Mouse (Mus musculus): ENCODE data around the gene Asphd1.

The Asphd1 gene

GRCm38 (mm10) chr7:126949403-126949792, at the start of gene Asphd1:
Asphd1 (minus strand) TSS chr7:126949582.
- DNase-seq (ENCODE audit: extremely low read depth, low read depth): no peak

GRCm38 (mm10) chr7:126996449-126996848, 47.1 kb upstream of the Asphd1 start:
- no peak for DNase-seq (ENCODE audit: extremely low read depth, low read depth)

- DNase-seq (ENCODE audit: extremely low read depth, low read depth): no peak
Observed at GRCm38 (mm10) chr7:126988816-126989215, 39.4 kb upstream of the Asphd1 start.

- DNase-seq (ENCODE audit: extremely low read depth, low read depth): no peak
Observed at GRCm38 (mm10) chr7:126986319-126986718, 36.9 kb upstream of the Asphd1 start.

GRCm38 (mm10) chr7:126984667-126985444, 35.5 kb upstream of the Asphd1 start:
- DNase-seq (ENCODE audit: extremely low read depth, low read depth): no peak

- no peak for DNase-seq (ENCODE audit: extremely low read depth, low read depth)
Observed at GRCm38 (mm10) chr7:126983113-126983512, 33.7 kb upstream of the Asphd1 start.

GRCm38 (mm10) chr7:126982054-126982453, 32.7 kb upstream of the Asphd1 start:
- no peak for DNase-seq (ENCODE audit: extremely low read depth, low read depth)

GRCm38 (mm10) chr7:126981601-126982000, 32.2 kb upstream of the Asphd1 start:
- DNase-seq (ENCODE audit: extremely low read depth, low read depth): no peak

- no peak for DNase-seq (ENCODE audit: extremely low read depth, low read depth)
Observed at GRCm38 (mm10) chr7:126978841-126979240, 29.5 kb upstream of the Asphd1 start.

GRCm38 (mm10) chr7:126976878-126977459, 27.6 kb upstream of the Asphd1 start:
- no peak for DNase-seq (ENCODE audit: extremely low read depth, low read depth)

- DNase-seq (ENCODE audit: extremely low read depth, low read depth): peak; percentile 93
Observed at GRCm38 (mm10) chr7:126975950-126976866, 26.8 kb upstream of the Asphd1 start, which contains the start of gene Cdiptos. Cdiptos (minus strand) TSS chr7:126976098.

- no peak for DNase-seq (ENCODE audit: extremely low read depth, low read depth)
Observed at GRCm38 (mm10) chr7:126975893-126975949, 26.3 kb upstream of the Asphd1 start, which contains the start of gene Cdipt. Cdipt (plus strand) TSS chr7:126975914.

- DNase-seq (ENCODE audit: extremely low read depth, low read depth): peak; percentile 37
Observed at GRCm38 (mm10) chr7:126975493-126975892, 26.1 kb upstream of the Asphd1 start.

- DNase-seq (ENCODE audit: extremely low read depth, low read depth): no peak
Observed at GRCm38 (mm10) chr7:126967361-126967760, 18.0 kb upstream of the Asphd1 start.

GRCm38 (mm10) chr7:126965568-126965967, 16.2 kb upstream of the Asphd1 start:
- no peak for DNase-seq (ENCODE audit: extremely low read depth, low read depth)

- DNase-seq (ENCODE audit: extremely low read depth, low read depth): no peak
Observed at GRCm38 (mm10) chr7:126963548-126964286, 14.3 kb upstream of the Asphd1 start.

GRCm38 (mm10) chr7:126961965-126962364, 12.6 kb upstream of the Asphd1 start:
- DNase-seq (ENCODE audit: extremely low read depth, low read depth): no peak

- DNase-seq (ENCODE audit: extremely low read depth, low read depth): no peak
Observed at GRCm38 (mm10) chr7:126961095-126961494, 11.7 kb upstream of the Asphd1 start.

- DNase-seq (ENCODE audit: extremely low read depth, low read depth): peak; percentile 40
Observed at GRCm38 (mm10) chr7:126959780-126960179, 10.4 kb upstream of the Asphd1 start.

GRCm38 (mm10) chr7:126955125-126955524, 5.7 kb upstream of the Asphd1 start:
- no peak for DNase-seq (ENCODE audit: extremely low read depth, low read depth)

- DNase-seq (ENCODE audit: extremely low read depth, low read depth): no peak
Observed at GRCm38 (mm10) chr7:126952646-126953045, 3.3 kb upstream of the Asphd1 start.

GRCm38 (mm10) chr7:126951741-126952140, 2.4 kb upstream of the Asphd1 start:
- no peak for DNase-seq (ENCODE audit: extremely low read depth, low read depth)
